Comparison of ENCODE assay signal across 16 mouse cellular contexts in the genomic region with DNA sequence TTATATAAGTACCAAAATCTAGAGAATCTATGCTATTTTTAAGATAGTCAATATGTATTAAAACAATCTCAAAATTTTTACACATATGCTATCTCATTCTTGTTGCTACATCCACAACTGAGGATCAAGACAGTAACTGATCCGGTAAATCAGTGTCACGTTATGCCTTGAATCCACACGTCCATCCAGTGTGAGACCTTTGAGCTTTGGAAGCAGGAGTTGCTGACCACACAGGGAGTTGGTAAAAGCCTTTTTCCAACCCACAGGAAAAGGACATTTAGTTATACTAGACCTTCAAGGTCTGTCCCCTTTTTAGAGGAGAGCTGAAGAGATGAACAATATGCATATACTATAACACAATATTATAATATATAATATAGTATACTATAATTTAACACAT.
"Had no signal": no experiment of that assay in that cellular context is flagged by ENCODE, and none has a peak within 500 bp of the region (broad histone marks: within the 10 kb centered on the region; RNA-seq: fewer than 3 reads in every experiment).

No protein-coding gene starts in this region.

- DNase-seq: lung, adult 18-20 months; lung, embryonic 14.5 days; lung, postnatal 10 days; lung, postnatal 4 days; midbrain, embryonic 14.5 days; retina, postnatal 1 day; right cerebral cortex, adult 18-20 months; right cerebral cortex, postnatal 25 days; right cerebral cortex, postnatal 4 days; spleen, adult 18-20 months had no signal

- H3K4me3 ChIP-seq: midbrain, embryonic 10.5 days; midbrain, embryonic 12.5 days; myocyte; neural tube, embryonic 13.5 days; neural tube, embryonic 15.5 days had no signal

- ATAC-seq: midbrain, embryonic 16.5 days had no signal

- H3K27ac ChIP-seq: midbrain, embryonic 10.5 days; midbrain, embryonic 12.5 days; neural tube, embryonic 13.5 days; neural tube, embryonic 15.5 days had no signal

- H3K4me2 ChIP-seq: lung, embryonic 14.5 days; midbrain, embryonic 12.5 days; neural tube, embryonic 13.5 days; neural tube, embryonic 15.5 days had no signal

- H3K9ac ChIP-seq: lung, embryonic 14.5 days; midbrain, embryonic 12.5 days; neural tube, embryonic 13.5 days; neural tube, embryonic 15.5 days had no signal

- H3K27me3 ChIP-seq: midbrain, embryonic 12.5 days; neural tube, embryonic 13.5 days; neural tube, embryonic 15.5 days had no signal

- H3K9me3 ChIP-seq: midbrain, embryonic 10.5 days; midbrain, embryonic 12.5 days; neural tube, embryonic 13.5 days; neural tube, embryonic 15.5 days had no signal

- H3K4me1 ChIP-seq: midbrain, embryonic 10.5 days; midbrain, embryonic 12.5 days; neural tube, embryonic 13.5 days; neural tube, embryonic 15.5 days had no signal
